Mouse (Mus musculus) embryonic fibroblast, embryonic 13.5 days (primary cell): ENCODE results near the gene Mrps22.

Source experiments
- CTCF ChIP-seq: IDR thresholded peaks from 2 replicates; pipeline ENCODE4 v1.5.1; 2011; ENCODE audit warnings: mild to moderate bottlenecking, control low read depth, low read length, moderate library complexity, borderline replicate concordance; ENCODE audit not compliant: insufficient read depth
- POLR2A ChIP-seq: IDR thresholded peaks from 2 replicates; pipeline ENCODE4 v1.6.1; 2011; ENCODE audit warnings: low read depth, mild to moderate bottlenecking, control low read depth, low read length, moderate library complexity

- TF ChIP-seq CTCF (peak; percentile 92), POLR2A (no peak)
Observed at GRCm38 (mm10) chr9:98645750-98646149, 44.3 kb upstream of the Mrps22 start.
